Mouse (Mus musculus) ES-E14 (cell line): ENCODE measurements at regions not wholly inside any gene's neighbourhood (a gene's known extent, or its start where the extent isn't known, plus 50 kb on each side); places are given as distances from the start of the nearest gene placed in this dataset.
"Not testable (repeated sequence)": the region's sequence is repeated elsewhere in the genome, so short reads cannot be mapped to it uniquely, and the experiment has no call there.

ENCODE experiments used
- CHD2 ChIP-seq: IDR thresholded peaks from 2 replicates; pipeline ENCODE4 v1.6.1; 2014; ENCODE audit warnings: mild to moderate bottlenecking, low read depth, low read length, inconsistent platforms
- MAFK ChIP-seq: IDR thresholded peaks from 2 replicates; pipeline ENCODE4 v1.6.1; 2014; ENCODE audit warnings: mild to moderate bottlenecking, low read depth, low read length, inconsistent platforms; ENCODE audit not compliant: insufficient read depth
- ZC3H11A ChIP-seq: IDR thresholded peaks from 2 replicates; pipeline ENCODE4 v1.6.1; 2012; ENCODE audit warnings: low read depth, mild to moderate bottlenecking, inconsistent platforms, low read length, borderline replicate concordance
- ZNF384 ChIP-seq: IDR thresholded peaks from 2 replicates; pipeline ENCODE4 v1.6.1; 2012; ENCODE audit warnings: low read depth, low read length, inconsistent platforms

- TF ChIP-seq CHD2, ZC3H11A, MAFK: not testable (repeated sequence)
- TF ChIP-seq ZNF384: peak; percentile 72
These were observed 132.5 kb upstream of the Ube2e1 start for GRCm38 (mm10) chr14:18464199-18464598.
